Mouse (Mus musculus) CD4-positive, CD25-positive, alpha-beta regulatory T cell, adult 2 months (primary cell): ENCODE measurements around the gene Abca17.

Experiments
- DNase-seq: peaks from one replicate; pipeline ENCODE4 v3.0.0-alpha.2; 2012; ENCODE audit warnings: low read depth, low spot score

Abca17 gene

GRCm38 (mm10) chr17:24243311-24243969 is 107.4 kb downstream of the Abca17 start:
- peak; percentile 74 for DNase-seq

GRCm38 (mm10) chr17:24236921-24237320 is 113.9 kb downstream of the Abca17 start:
- DNase-seq, result no peak

- no peak for DNase-seq
Observed at GRCm38 (mm10) chr17:24236479-24236878, 114.4 kb downstream of the Abca17 start.

- DNase-seq, result no peak
Observed at GRCm38 (mm10) chr17:24227941-24228340, 122.9 kb downstream of the Abca17 start.

DNA sequence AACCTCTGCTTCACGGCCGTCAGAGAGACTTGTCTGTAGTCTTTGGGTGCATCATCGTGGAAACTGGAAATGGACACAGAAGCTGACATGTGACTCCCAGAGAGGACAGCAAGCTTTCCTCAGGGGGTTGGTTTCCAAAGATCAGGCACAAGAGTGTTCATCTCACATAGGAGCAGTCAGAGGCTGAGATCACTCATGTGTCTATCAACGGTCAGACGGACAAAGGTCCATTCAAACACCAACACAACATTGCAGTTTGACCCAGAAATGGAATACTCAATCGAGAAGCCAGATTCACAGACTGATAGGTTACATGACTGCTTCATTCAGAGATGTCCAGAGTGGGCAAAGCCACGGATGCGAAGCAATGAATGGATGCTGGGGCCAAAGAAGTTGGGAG is 124.1 kb downstream of the Abca17 start:
- no peak for DNase-seq

DNA sequence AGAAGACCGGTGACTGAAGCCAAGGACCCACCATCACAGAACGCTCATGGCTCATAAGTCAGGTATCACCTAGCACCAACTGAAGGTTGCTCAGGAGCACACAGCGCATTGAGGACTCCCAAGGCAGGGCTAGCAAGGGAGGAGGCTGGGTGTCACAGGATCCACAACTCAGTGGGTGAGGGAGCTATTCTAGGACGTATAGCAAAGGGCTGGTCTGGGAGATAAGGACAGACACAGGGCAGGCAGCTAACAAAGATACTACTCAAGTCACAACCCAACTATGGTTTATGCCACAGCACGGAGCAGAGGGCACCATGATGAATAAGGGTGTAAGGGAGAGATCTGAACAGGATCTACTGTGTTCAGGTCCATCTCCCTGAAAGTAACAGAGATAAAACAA is 125.0 kb downstream of the Abca17 start:
- DNase-seq, result no peak

- DNase-seq, result no peak
Observed at GRCm38 (mm10) chr17:24224741-24225140, 126.1 kb downstream of the Abca17 start.

GRCm38 (mm10) chr17:24223513-24223912 is 127.4 kb downstream of the Abca17 start:
- DNase-seq, result no peak

DNA sequence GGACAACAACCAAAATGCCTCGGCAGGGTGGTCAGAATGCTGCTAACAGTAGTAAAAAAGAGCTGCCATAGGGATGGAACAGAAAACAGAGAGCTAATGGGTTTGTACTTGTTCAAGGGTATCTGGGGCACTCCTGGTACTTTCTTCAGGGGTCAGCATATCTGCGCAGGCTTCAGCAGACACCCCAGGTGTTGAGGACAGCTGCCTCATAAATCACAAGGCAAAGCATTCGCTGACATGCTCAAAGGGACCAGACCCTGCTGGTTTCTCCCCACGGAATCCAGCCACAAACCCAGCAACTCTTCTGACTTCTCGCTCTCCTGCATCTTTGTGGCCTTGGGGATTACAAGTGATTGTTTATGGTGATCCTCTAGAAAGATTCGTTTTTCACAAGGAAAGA is 128.2 kb downstream of the Abca17 start:
- DNase-seq, result no peak

GRCm38 (mm10) chr17:24220435-24221411 is 130.1 kb downstream of the Abca17 start, which contains the start of gene Tedc2:
Gene Tedc2, minus strand, starts transcription at chr17:24220851.
- DNase-seq, result peak; percentile 93

GRCm38 (mm10) chr17:24216836-24217235 is 134.0 kb downstream of the Abca17 start:
- DNase-seq, result no peak
